12 mouse cellular contexts compared by ENCODE assay signal in genomic region chr3:97925246-97925645, GRCm38 (mm10).
"Had no signal": no experiment of that assay in that cellular context is flagged by ENCODE, and none has a peak within 500 bp of the region (broad histone marks: within the 10 kb centered on the region; RNA-seq: fewer than 3 reads in every experiment).

No protein-coding gene starts in this region.

- DNase-seq: kidney, adult 18-20 months; kidney, adult 9 months; kidney, postnatal 14 days; kidney, postnatal 4 days; liver, embryonic 13.5 days; lung, adult 2 months; lung, postnatal 14 days; lung, postnatal 4 days; midbrain, embryonic 14.5 days; thymus, adult 2 months; thymus, postnatal 14 days; thymus, postnatal 4 days had no signal
